Mouse (Mus musculus) adrenal gland, adult 2 months (tissue): ENCODE measurements around the gene Hoxb13. TPM values are rescaled to one million over a fixed set of nuclear protein-coding genes. Genes with fewer than 3 reads are reported as not detected.
A peak's percentile ranks its signal among the peaks of the same experiment; 100 is the strongest.

Experiments used
- DNase-seq: peaks from one replicate; pipeline ENCODE4 v3.0.0; 2021
- long read RNA-seq: library from polyadenylated mRNA; stranded (forward); transcript quantifications from one replicate; pipeline ENCODE4 v2.0.0, GENCODE M21; 2021
- polyA plus RNA-seq: library from polyadenylated mRNA; depleted of rRNA; stranded (reverse); fragments of >200 nt; gene quantifications from 2 replicates; pipeline ENCODE4 v1.2.3, GENCODE M21; 2012; rRNA removed
- total RNA-seq, 2 experiments: library from RNA; stranded (reverse); gene quantifications; 2 replicates each; pipeline ENCODE4 v1.2.3; 2021

Gene Hoxb13
- total RNA-seq = not detected
- polyA plus RNA-seq = not detected in 2 replicates
- long read RNA-seq = 0 reads

- DNase-seq = peak; percentile 59
These were observed at the start of gene Hoxb13 for GRCm38 (mm10) chr11:96193521-96194400. Gene Hoxb13 (plus strand): TSS chr11:96194316.

GRCm38 (mm10) chr11:96145622-96146270 is 48.4 kb upstream of the Hoxb13 start:
- peak; percentile 82 for DNase-seq

- no peak for DNase-seq
These were observed 46.6 kb upstream of the Hoxb13 start for GRCm38 (mm10) chr11:96147471-96147870.

GRCm38 (mm10) chr11:96164769-96165168 is 29.3 kb upstream of the Hoxb13 start:
- no peak for DNase-seq

- no peak for DNase-seq
These were observed 26.0 kb upstream of the Hoxb13 start for GRCm38 (mm10) chr11:96168125-96168524.

- no peak for DNase-seq
These were observed 25.1 kb upstream of the Hoxb13 start for GRCm38 (mm10) chr11:96169016-96169415.

- DNase-seq = no peak
These were observed 23.3 kb upstream of the Hoxb13 start for GRCm38 (mm10) chr11:96170711-96171379.

- no peak for DNase-seq
These were observed 22.5 kb upstream of the Hoxb13 start for GRCm38 (mm10) chr11:96171601-96172000.

- no peak for DNase-seq
These were observed 21.4 kb upstream of the Hoxb13 start for GRCm38 (mm10) chr11:96172511-96173287.

- no peak for DNase-seq
These were observed 20.8 kb upstream of the Hoxb13 start for GRCm38 (mm10) chr11:96173288-96173840.

GRCm38 (mm10) chr11:96174881-96175280 is 19.2 kb upstream of the Hoxb13 start:
- no peak for DNase-seq

- no peak for DNase-seq
These were observed 18.6 kb upstream of the Hoxb13 start for GRCm38 (mm10) chr11:96175511-96175910.

- no peak for DNase-seq
These were observed 18.1 kb upstream of the Hoxb13 start for GRCm38 (mm10) chr11:96175951-96176530.

GRCm38 (mm10) chr11:96176841-96177240 is 17.3 kb upstream of the Hoxb13 start:
- no peak for DNase-seq

- no peak for DNase-seq
These were observed 16.5 kb upstream of the Hoxb13 start for GRCm38 (mm10) chr11:96177546-96178174.

- no peak for DNase-seq
These were observed 15.8 kb upstream of the Hoxb13 start for GRCm38 (mm10) chr11:96178356-96178755.

GRCm38 (mm10) chr11:96178911-96179503 is 15.1 kb upstream of the Hoxb13 start:
- DNase-seq = no peak

- no peak for DNase-seq
These were observed 13.1 kb upstream of the Hoxb13 start for GRCm38 (mm10) chr11:96181061-96181460.

GRCm38 (mm10) chr11:96184233-96184632 is 9.9 kb upstream of the Hoxb13 start:
- DNase-seq = no peak

- no peak for DNase-seq
These were observed 6.8 kb upstream of the Hoxb13 start for GRCm38 (mm10) chr11:96187321-96187720.
